Mouse (Mus musculus) hindbrain, embryonic 15.5 days (tissue): ENCODE data around the gene Brd9. TPM values are rescaled to one million over a fixed set of nuclear protein-coding genes. Genes with fewer than 3 reads are reported as not detected.
A peak's percentile ranks its signal among the peaks of the same experiment; 100 is the strongest.

Source experiments
- ATAC-seq: fragments of 200-750 bp; cut with Nextera tagmentation; 2 replicates; pipeline ENCODE4 v1.8.0; 2017; ENCODE audit warnings: low read depth, moderate number of reproducible peaks, moderate TSS enrichment; ENCODE audit not compliant: low FRiP score
- H3K27ac ChIP-seq: fragments of 300-500 bp; sonication (generic); replicated peaks from 2 replicates; pipeline ENCODE4 v1.5.1; 2015; ENCODE audit warnings: mild to moderate bottlenecking, inconsistent platforms
- H3K27me3 ChIP-seq: fragments of 300-500 bp; sonication (generic); 2 replicates; pipeline ENCODE4 v1.6.1; 2015; ENCODE audit warnings: control low read depth, inconsistent platforms
- H3K36me3 ChIP-seq: fragments of 300-500 bp; sonication (generic); 2 replicates; pipeline ENCODE4 v1.6.1; 2015; ENCODE audit warnings: control low read depth, inconsistent platforms
- H3K4me1 ChIP-seq: fragments of 300-500 bp; sonication (generic); replicated peaks from 2 replicates; pipeline ENCODE4 v1.6.1; 2015; ENCODE audit warnings: control low read depth, inconsistent platforms
- H3K4me2 ChIP-seq: fragments of 300-500 bp; sonication (generic); 2 replicates; pipeline ENCODE4 v1.6.1; 2015; ENCODE audit warnings: moderate library complexity, mild to moderate bottlenecking, inconsistent platforms
- H3K4me3 ChIP-seq: fragments of 300-500 bp; sonication (generic); 2 replicates; pipeline ENCODE4 v1.5.1; 2015; ENCODE audit warnings: mild to moderate bottlenecking, inconsistent platforms
- H3K9ac ChIP-seq: fragments of 300-500 bp; sonication (generic); 2 replicates; pipeline ENCODE4 v1.6.1; 2015; ENCODE audit warnings: inconsistent platforms
- H3K9me3 ChIP-seq: fragments of 300-500 bp; sonication (generic); 2 replicates; pipeline ENCODE4 v1.6.1; 2016; ENCODE audit warnings: control low read depth, inconsistent platforms
- WGBS: fragments of 180-500 bp; shearing (Covaris S2); methylation state at CpG from one replicate; pipeline ENCODE4 v1.1.7; 2015; 5-methylcytosine and 5-hydroxymethylcytosine counted together
- polyA plus RNA-seq: library from polyadenylated mRNA; unstranded; fragments of >200 nt; fragmentation: Nextera tagmentation; extraction: Ambion mirVana; gene quantifications from 2 replicates; pipeline ENCODE4 v1.2.1, GENCODE M21; 2015

Gene Brd9
- 82.9 and 88.1 TPM in 2 replicates for polyA plus RNA-seq

DNA sequence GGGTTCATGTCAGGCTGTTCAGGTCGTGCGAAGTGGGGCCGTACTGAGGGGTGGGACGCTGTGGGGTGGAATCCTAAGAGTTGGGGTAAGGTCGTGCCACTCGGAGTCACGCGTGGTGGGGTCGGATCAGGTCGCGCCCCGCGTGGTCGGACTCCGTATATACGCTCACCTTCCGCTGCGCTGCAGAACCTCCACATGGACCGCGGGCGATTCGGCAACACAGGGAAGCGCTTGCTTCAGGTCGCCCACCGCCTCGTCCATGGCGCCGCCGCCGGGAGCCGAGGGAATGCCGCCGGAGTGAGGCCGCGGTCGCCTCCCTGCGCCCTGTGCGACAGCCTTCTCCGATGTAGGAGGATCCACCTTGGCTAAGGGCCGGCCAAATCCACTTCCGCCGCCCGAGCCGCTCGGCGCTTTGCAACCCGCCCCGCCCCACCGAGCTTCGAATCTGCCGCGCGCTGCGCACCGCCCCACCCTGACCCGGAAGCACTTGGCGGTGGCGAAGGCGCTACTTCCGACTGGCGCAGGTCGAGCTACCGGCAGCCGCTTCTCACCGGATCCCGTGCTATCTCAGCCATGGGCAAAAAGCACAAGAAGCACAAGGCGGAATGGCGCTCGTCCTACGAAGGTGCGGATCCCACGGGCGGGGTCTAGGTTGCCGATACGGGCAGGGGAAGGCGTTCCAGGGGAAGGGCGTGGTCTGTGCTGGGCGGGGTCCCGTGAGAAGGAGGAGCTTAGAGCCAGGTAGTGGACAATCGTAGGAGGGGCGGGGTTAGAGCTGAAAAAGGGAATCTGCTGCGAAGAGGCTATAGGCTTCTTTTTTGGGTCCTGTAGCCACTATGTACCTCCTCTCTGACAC is at the start of gene Brd9, which contains the start of gene Trip13:
Gene Brd9, plus strand, starts transcription at position 491 of the 856 bp plus-strand sequence.
Gene Trip13, minus strand, starts transcription at position 464 of the 856 bp plus-strand sequence.
- peak; percentile 97 for ATAC-seq
- WGBS: under 1% methylated on average over 82 of the region's 82 CpGs
- H3K9me3 ChIP-seq: no peaks in the 10 kb centered on the region
- no peaks in the 10 kb centered on the region for H3K27me3 ChIP-seq
- peak within 1 kb of the TSS; percentile 86 for H3K9ac ChIP-seq
- peak within 1 kb of the TSS; percentile 93 for H3K27ac ChIP-seq
- peaks cover 21% of the 10 kb centered on the region for H3K36me3 ChIP-seq
- peaks cover 20% of the 10 kb centered on the region for H3K4me1 ChIP-seq
- peak within 1 kb of the TSS; percentile 94 for H3K4me3 ChIP-seq
- H3K4me2 ChIP-seq: peak within 1 kb of the TSS; percentile 87

DNA sequence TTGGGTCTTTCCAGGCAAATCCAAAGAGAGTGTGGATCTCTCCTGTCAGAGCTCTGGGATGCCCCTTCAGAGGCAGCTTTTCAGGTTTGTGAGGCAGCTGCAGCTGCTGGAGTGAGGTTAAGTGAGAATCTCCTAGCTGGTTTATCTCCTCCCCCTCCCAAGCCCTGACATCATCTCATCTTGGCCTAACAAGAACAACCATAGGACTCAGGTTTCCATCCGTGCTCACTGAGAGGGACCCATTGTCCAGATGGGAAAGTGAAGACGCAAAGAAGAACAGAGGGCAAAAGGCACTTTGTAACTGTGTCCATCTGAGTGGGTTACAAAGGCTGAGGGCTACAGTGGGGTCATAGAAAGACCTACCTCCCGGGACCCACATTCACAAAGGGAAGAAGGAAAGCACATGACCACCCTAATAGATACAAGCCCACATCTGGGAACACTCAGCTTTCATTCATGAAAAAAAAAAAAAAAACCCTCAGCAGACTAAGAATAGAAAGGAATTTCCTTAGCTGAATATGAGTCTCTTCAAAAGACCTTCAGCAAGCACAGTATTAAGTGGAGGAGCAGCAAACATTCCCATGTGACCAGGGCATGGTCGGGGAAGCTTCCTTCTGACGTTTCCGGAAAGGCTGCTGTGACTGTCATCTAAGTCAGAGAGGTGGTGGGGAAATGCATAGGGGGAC is 45.0 kb upstream of the Brd9 start:
- Histone ChIP-seq H3K4me3 (no peak overlapping the region), H3K36me3 (no peaks in the 10 kb centered on the region), H3K27me3 (no peaks in the 10 kb centered on the region), H3K4me2 (no peak overlapping the region), H3K9ac (no peak overlapping the region), H3K9me3 (no peaks in the 10 kb centered on the region), H3K27ac (no peak overlapping the region), H3K4me1 (no peaks in the 10 kb centered on the region)
- WGBS: 62% methylated on average over 6 of the region's 6 CpGs
- no peak for ATAC-seq

GRCm38 (mm10) chr13:73897561-73897960 is 40.0 kb upstream of the Brd9 start:
- H3K9me3 ChIP-seq: no peaks in the 10 kb centered on the region
- no peak overlapping the region for H3K4me3 ChIP-seq
- WGBS: 92% methylated on average over 3 of the region's 3 CpGs
- H3K9ac ChIP-seq: no peak overlapping the region
- no peaks in the 10 kb centered on the region for H3K4me1 ChIP-seq
- no peak overlapping the region for H3K4me2 ChIP-seq
- no peak for ATAC-seq
- H3K36me3 ChIP-seq: no peaks in the 10 kb centered on the region
- no peak overlapping the region for H3K27ac ChIP-seq
- H3K27me3 ChIP-seq: no peaks in the 10 kb centered on the region

GRCm38 (mm10) chr13:73907136-73907535 is 30.5 kb upstream of the Brd9 start:
- no peaks in the 10 kb centered on the region for H3K9me3 ChIP-seq
- 73% methylated on average over 5 of the region's 5 CpGs for WGBS
- no peaks in the 10 kb centered on the region for H3K4me1 ChIP-seq
- no peak overlapping the region for H3K4me2 ChIP-seq
- H3K4me3 ChIP-seq: no peak overlapping the region
- no peak overlapping the region for H3K27ac ChIP-seq
- no peak for ATAC-seq
- no peak overlapping the region for H3K9ac ChIP-seq
- H3K27me3 ChIP-seq: no peaks in the 10 kb centered on the region
- no peaks in the 10 kb centered on the region for H3K36me3 ChIP-seq

DNA sequence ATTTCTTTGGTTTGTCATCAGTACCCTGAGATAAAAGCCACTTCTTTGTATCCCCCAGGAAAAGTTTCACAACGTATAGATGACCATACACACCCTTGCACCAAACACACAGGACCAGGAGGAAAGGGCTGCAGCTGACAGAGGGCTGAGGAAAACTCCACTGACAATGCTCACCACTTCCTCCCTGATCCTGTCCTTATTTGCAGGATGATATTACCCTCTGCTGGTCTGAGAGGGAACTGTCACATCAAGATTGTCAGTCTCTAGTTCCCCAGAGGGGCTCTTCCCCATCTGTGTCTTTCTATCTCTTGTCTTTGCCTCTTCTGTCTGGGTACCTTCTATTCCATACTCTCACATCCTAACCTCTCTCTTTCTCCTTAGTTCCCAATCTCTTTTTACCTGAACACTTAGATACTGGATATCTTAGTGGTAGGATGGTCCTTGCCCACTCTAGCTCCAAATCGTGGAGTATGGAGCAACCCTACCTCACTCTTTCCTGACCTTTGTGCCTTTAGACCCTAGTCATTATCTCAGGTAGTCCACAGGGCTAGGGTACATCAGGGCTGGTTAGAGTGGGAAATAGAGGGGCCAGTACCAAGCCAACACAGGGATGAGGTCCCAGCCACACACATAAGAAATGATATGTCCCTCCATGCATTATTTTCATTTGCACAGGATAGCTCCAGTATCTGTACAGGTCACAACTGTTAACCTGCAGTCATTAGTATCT is 29.8 kb upstream of the Brd9 start:
- Histone ChIP-seq H3K36me3 (no peaks in the 10 kb centered on the region; the same call in 1 of the 2 replicates), H3K4me3 (no peak overlapping the region), H3K27me3 (no peaks in the 10 kb centered on the region), H3K9me3 (no peaks in the 10 kb centered on the region), H3K27ac (no peak overlapping the region), H3K4me2 (no peak overlapping the region), H3K4me1 (no peaks in the 10 kb centered on the region), H3K9ac (no peak overlapping the region)
- 66% methylated on average over 2 of the region's 2 CpGs for WGBS
- ATAC-seq: peak; percentile 90

DNA sequence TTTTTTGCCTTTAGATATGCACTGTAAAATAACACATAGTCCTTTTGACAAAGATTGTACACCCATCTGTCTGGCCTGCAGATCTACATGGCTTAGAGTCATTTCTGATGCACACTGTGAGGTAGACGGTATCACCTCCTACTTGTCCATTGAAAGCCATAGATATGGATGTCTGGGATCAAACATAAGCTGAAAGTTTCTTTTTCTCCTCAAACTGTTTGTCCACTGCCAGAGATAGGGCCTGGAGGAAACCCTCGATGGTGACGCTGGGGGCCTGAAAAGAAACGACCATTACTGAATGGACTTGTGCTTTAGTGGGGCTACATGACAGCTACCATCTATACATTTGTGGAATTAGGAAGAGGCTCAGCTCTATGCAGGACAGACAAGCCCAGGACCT is 24.5 kb upstream of the Brd9 start:
- Histone ChIP-seq H3K4me3 (no peak overlapping the region), H3K27ac (no peak overlapping the region), H3K4me2 (no peak overlapping the region), H3K9ac (no peak overlapping the region), H3K27me3 (no peaks in the 10 kb centered on the region), H3K36me3 (peaks cover 10% of the 10 kb centered on the region), H3K4me1 (no peaks in the 10 kb centered on the region), H3K9me3 (no peaks in the 10 kb centered on the region)
- WGBS: 96% methylated on average over 4 of the region's 4 CpGs
- no peak for ATAC-seq

DNA sequence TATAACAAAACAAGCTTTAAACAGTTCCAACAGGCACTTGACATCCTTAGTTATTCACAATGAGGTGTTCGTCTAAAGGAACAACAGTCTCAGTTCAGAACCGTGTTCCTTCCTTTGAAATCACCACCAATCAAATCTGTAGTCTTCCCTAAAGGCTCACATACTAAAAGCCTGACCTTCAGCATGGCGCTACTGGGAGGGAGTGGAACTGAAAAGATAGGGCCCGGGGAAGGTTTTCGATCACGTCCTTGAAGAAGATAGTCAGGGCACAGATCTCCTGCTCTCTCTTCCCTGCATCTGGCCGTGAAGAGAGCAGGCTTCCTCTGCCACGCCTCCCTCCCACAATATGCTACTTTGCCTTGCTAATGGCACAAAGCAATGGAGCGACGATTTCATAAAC is 5.4 kb upstream of the Brd9 start:
- H3K27me3 ChIP-seq: no peaks in the 10 kb centered on the region
- H3K27ac ChIP-seq: no peak overlapping the region
- peaks cover 3% of the 10 kb centered on the region; the same call in 1 of the 2 replicates for H3K36me3 ChIP-seq
- no peak for ATAC-seq
- H3K9me3 ChIP-seq: no peaks in the 10 kb centered on the region
- no peak overlapping the region for H3K9ac ChIP-seq
- peaks cover 4% of the 10 kb centered on the region for H3K4me1 ChIP-seq
- WGBS: 88% methylated on average over 10 of the region's 10 CpGs
- H3K4me3 ChIP-seq: no peak overlapping the region
- H3K4me2 ChIP-seq: no peak overlapping the region

GRCm38 (mm10) chr13:73936938-73937320 is 682 bp upstream of the Brd9 start:
- Histone ChIP-seq H3K4me1 (peaks cover 20% of the 10 kb centered on the region), H3K27ac (no peak overlapping the region), H3K9me3 (no peaks in the 10 kb centered on the region), H3K4me3 (peak overlapping the region; percentile 94), H3K9ac (peak overlapping the region; percentile 86), H3K36me3 (peaks cover 18% of the 10 kb centered on the region), H3K4me2 (peak overlapping the region; percentile 87), H3K27me3 (no peaks in the 10 kb centered on the region)
- no peak for ATAC-seq
- WGBS: 15% methylated on average over 5 of the region's 5 CpGs

GRCm38 (mm10) chr13:73938177-73938560 is 558 bp downstream of the Brd9 start:
- 36% methylated on average over 13 of the region's 13 CpGs for WGBS
- H3K4me3 ChIP-seq: peak overlapping the region; percentile 94
- peak overlapping the region; percentile 86 for H3K9ac ChIP-seq
- H3K4me2 ChIP-seq: peak overlapping the region; percentile 87
- no peaks in the 10 kb centered on the region for H3K9me3 ChIP-seq
- no peaks in the 10 kb centered on the region for H3K27me3 ChIP-seq
- peaks cover 28% of the 10 kb centered on the region for H3K36me3 ChIP-seq
- peak overlapping the region; percentile 93 for H3K27ac ChIP-seq
- H3K4me1 ChIP-seq: peaks cover 20% of the 10 kb centered on the region
- ATAC-seq: peak; percentile 35; the same call in 1 of the 2 replicates

- H3K27me3 ChIP-seq: no peaks in the 10 kb centered on the region
- no peaks in the 10 kb centered on the region for H3K9me3 ChIP-seq
- peaks cover 37% of the 10 kb centered on the region for H3K36me3 ChIP-seq
- no peak for ATAC-seq
- peaks cover 20% of the 10 kb centered on the region for H3K4me1 ChIP-seq
- no peak overlapping the region for H3K27ac ChIP-seq
- H3K4me2 ChIP-seq: peak overlapping the region; percentile 87; the same call in 1 of the 2 replicates
- no peak overlapping the region for H3K4me3 ChIP-seq
- 95% methylated on average over 5 of the region's 5 CpGs for WGBS
- H3K9ac ChIP-seq: no peak overlapping the region
Observed at GRCm38 (mm10) chr13:73939101-73939500, 1.5 kb downstream of the Brd9 start.

DNA sequence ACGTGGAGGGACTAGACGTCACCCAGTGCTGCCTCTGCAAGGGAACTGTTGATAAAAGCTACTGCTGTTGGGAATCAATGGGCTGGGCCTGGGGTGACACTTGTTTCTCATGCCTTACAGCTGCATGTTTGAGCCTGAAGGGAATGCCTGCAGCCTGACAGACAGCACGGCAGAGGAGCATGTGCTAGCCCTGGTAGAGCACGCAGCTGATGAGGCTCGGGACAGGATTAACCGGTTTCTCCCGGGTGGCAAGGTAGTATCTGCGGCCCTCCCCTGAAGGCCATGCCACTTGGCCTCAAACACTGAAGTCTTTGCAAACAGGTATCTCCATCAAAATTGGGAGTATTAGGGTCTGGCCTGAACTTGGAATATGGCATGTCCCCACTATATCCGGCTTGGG is 7.0 kb downstream of the Brd9 start:
- Histone ChIP-seq H3K4me1 (no peaks in the 10 kb centered on the region), H3K4me2 (no peak overlapping the region), H3K9me3 (no peaks in the 10 kb centered on the region), H3K9ac (no peak overlapping the region), H3K4me3 (no peak overlapping the region), H3K27ac (no peak overlapping the region), H3K36me3 (peaks cover 83% of the 10 kb centered on the region), H3K27me3 (no peaks in the 10 kb centered on the region)
- WGBS: 95% methylated on average over 9 of the region's 9 CpGs
- ATAC-seq: no peak
